Comparison of ENCODE assay signal across 10 mouse cellular contexts in the genomic region with DNA sequence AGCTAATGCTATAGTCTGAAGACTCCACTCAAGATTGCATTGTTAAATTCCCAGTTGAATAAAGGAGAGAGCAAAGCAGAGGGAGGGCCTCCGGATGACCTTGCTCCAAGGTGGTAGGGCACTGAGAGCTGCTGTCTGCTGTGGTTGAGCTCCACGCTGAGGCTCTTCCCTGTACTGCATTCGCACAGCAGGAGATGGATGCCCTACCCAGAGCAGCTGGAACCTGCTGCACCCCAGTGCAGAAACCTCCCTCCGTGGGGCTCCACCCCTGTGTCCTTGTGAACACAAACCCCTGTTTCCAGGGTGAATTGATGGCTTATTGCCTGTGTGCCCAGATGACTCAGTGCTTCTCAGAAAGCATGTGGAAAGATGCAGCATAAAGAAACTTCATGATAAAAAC.
A peak's percentile ranks its signal among the peaks of the same experiment; 100 is the strongest.
DNase-seq lines count a peak whose midpoint lies in the region; ATAC-seq and TF ChIP-seq lines count a peak whose summit lies in the region.
"Had no signal": no experiment of that assay in that cellular context is flagged by ENCODE, and none has a peak within 500 bp of the region (broad histone marks: within the 10 kb centered on the region; RNA-seq: fewer than 3 reads in every experiment).

No protein-coding gene starts in this region.

- H3K4me1 ChIP-seq in forebrain, postnatal 0 days (ENCODE audit: insufficient read depth): no peaks in the 10 kb centered on the region
- H3K4me1 ChIP-seq in neural tube, embryonic 13.5 days (replicated peaks): peaks cover 4% of the 10 kb centered on the region
- H3K4me1 ChIP-seq: megakaryocyte, embryonic 14.5 days had no signal

- H3K27me3 ChIP-seq in forebrain, postnatal 0 days (ENCODE audit: insufficient read depth, low read length): no peaks in the 10 kb centered on the region
- H3K27me3 ChIP-seq in neural tube, embryonic 13.5 days: no peaks in the 10 kb centered on the region
- H3K27me3 ChIP-seq: megakaryocyte, embryonic 14.5 days had no signal

- H3K36me3 ChIP-seq in forebrain, postnatal 0 days (ENCODE audit: insufficient read depth): no peaks in the 10 kb centered on the region
- H3K36me3 ChIP-seq in neural tube, embryonic 13.5 days: no peaks in the 10 kb centered on the region

- 5% methylated on average over 4 of the region's 4 CpGs for WGBS in forebrain, postnatal 0 days
- WGBS in neural tube, embryonic 13.5 days: 5% methylated on average over 4 of the region's 4 CpGs

- H3K27ac ChIP-seq in forebrain, postnatal 0 days (ENCODE audit: low read depth, low read length): no peak overlapping the region
- no peak overlapping the region for H3K27ac ChIP-seq in left cerebral cortex, adult 2 months
- H3K27ac ChIP-seq in neural tube, embryonic 13.5 days (replicated peaks): no peak overlapping the region

- no peak overlapping the region for H3K4me3 ChIP-seq in forebrain, postnatal 0 days (ENCODE audit: low read depth, low read length)
- no peak overlapping the region for H3K4me3 ChIP-seq in left cerebral cortex, adult 2 months
- H3K4me3 ChIP-seq in neural tube, embryonic 13.5 days: no peak overlapping the region
- H3K4me3 ChIP-seq: erythroblast, embryonic 14.5 days; megakaryocyte, embryonic 14.5 days had no signal

- H3K9ac ChIP-seq in forebrain, postnatal 0 days: no peak overlapping the region
- H3K9ac ChIP-seq in neural tube, embryonic 13.5 days: no peak overlapping the region

- no peak overlapping the region for H3K4me2 ChIP-seq in forebrain, postnatal 0 days (ENCODE audit: low read depth)
- no peak overlapping the region for H3K4me2 ChIP-seq in neural tube, embryonic 13.5 days

- no peaks in the 10 kb centered on the region for H3K9me3 ChIP-seq in forebrain, postnatal 0 days (ENCODE audit: low read length)
- no peaks in the 10 kb centered on the region for H3K9me3 ChIP-seq in neural tube, embryonic 13.5 days

- DNase-seq in cerebellum, adult 8-10 months: no peak
- peak; percentile 13 for DNase-seq in right cerebral cortex, adult 18-20 months
- no peak for DNase-seq in right cerebral cortex, postnatal 4 days
- peak; percentile 6 for DNase-seq in forebrain, postnatal 0 days
- DNase-seq in left cerebral cortex, adult 2 months (ENCODE audit: extremely low spot score in 1 of 2, low spot score in 2 of 2): peak in 1 of 2 experiments; percentile 13

- intact Hi-C loops in left cerebral cortex, adult 2 months (cut with DNase I): no loop called here

- TF ChIP-seq CTCF in forebrain, postnatal 0 days (IDR thresholded peaks at IDR 0.05; ENCODE audit: low read depth): peak; percentile 53
- TF ChIP-seq CTCF in left cerebral cortex, adult 2 months (IDR thresholded peaks at IDR 0.05): peak; percentile 44

- peak; percentile 26; the same call in 1 of the 2 replicates for ATAC-seq in cerebellum, adult (ENCODE audit: insufficient number of reproducible peaks, low FRiP score, low TSS enrichment)
- ATAC-seq in forebrain, postnatal 0 days: peak; percentile 71
- peak; percentile 76 for ATAC-seq in neural tube, embryonic 13.5 days (ENCODE audit: low read depth)
- no peak for ATAC-seq in CD4-positive, CD25-positive, alpha-beta regulatory T cell, adult 4 months

Comparison
In these comparisons a context has a peak if more than half of its experiments do, and no peak if none do; other contexts are left out.
1. DNase-seq: peak in right cerebral cortex, adult 18-20 months (single experiment) and forebrain, postnatal 0 days (single experiment); none in cerebellum, adult 8-10 months (single experiment) and right cerebral cortex, postnatal 4 days (single experiment).